Comparison of ENCODE assay signal across 20 mouse cellular contexts in genomic region chr8:122389357-122389756, GRCm38 (mm10). TPM values are rescaled to one million over a fixed set of nuclear protein-coding genes. Genes with fewer than 3 reads are reported as not detected.
DNase-seq lines count a peak whose midpoint lies in the region; ATAC-seq and TF ChIP-seq lines count a peak whose summit lies in the region.
"Had no signal": no experiment of that assay in that cellular context is flagged by ENCODE, and none has a peak within 500 bp of the region (broad histone marks: within the 10 kb centered on the region; RNA-seq: fewer than 3 reads in every experiment).

No protein-coding gene starts in this region.

- TF ChIP-seq EP300 in heart, adult 2 months (IDR thresholded peaks at IDR 0.05; ENCODE audit: insufficient read depth, low read depth, low read length): no peak
- no peak for TF ChIP-seq EP300 in CH12.LX (IDR thresholded peaks at IDR 0.05; ENCODE audit: low read length)

- H3K9ac ChIP-seq in heart, adult 2 months (ENCODE audit: low read depth, low read length): no peak overlapping the region
- no peak overlapping the region for H3K9ac ChIP-seq in CH12.LX (ENCODE audit: insufficient read depth, low read depth)
- H3K9ac ChIP-seq: embryonic facial prominence, embryonic 13.5 days; hindbrain, embryonic 14.5 days had no signal

- H3K4me3 ChIP-seq in heart, adult 2 months: no peak overlapping the region
- no peak overlapping the region for H3K4me3 ChIP-seq in lung, adult 2 months (replicated peaks; ENCODE audit: extremely low read depth, low read depth, low read length)
- H3K4me3 ChIP-seq in CH12.LX (replicated peaks in 1 of 3; ENCODE audit: low read depth in 2 of 3, low read length in 2 of 3, poor library complexity in 1 of 3): no peak overlapping the region
- H3K4me3 ChIP-seq: embryonic facial prominence, embryonic 13.5 days had no signal

- no peak for TF ChIP-seq POLR2A in heart, adult 2 months (IDR thresholded peaks at IDR 0.05; ENCODE audit: insufficient read depth, low read depth, low read length)
- no peak for TF ChIP-seq POLR2A in lung, adult 2 months (IDR thresholded peaks at IDR 0.05; ENCODE audit: borderline replicate concordance, extremely low read depth, low read depth, low read length)
- no peak for TF ChIP-seq POLR2A in CH12.LX (IDR thresholded peaks at IDR 0.05; ENCODE audit: low read depth, low read length)
- no peak for TF ChIP-seq POLR2A in brain, embryonic 14.5 days (IDR thresholded peaks at IDR 0.05; ENCODE audit: borderline replicate concordance, extremely low read depth, insufficient read depth, insufficient read length, poor library complexity, severe bottlenecking)

- intact Hi-C loops in heart, adult 2 months (cut with DNase I): no loop called here
- intact Hi-C loops in heart, postnatal 25 days (cut with DNase I): no loop called here

- dilution Hi-C loops in CH12.LX (cut with MboI; ENCODE audit: extremely low pct_ligation_motif_present, extremely low pct_unique_long_range_greater_than_20kb, low sequenced_read_pairs): no loop called here

- in situ Hi-C loops in CH12.LX (cut with MboI; ENCODE audit: low pct_ligation_motif_present, low pct_unique_long_range_greater_than_20kb, low sequenced_read_pairs): no loop called here

- H3K27me3 ChIP-seq in heart, adult 2 months (ENCODE audit: control insufficient read depth, insufficient read depth, low read length): no peaks in the 10 kb centered on the region
- H3K27me3 ChIP-seq in CH12.LX (replicated peaks): no peaks in the 10 kb centered on the region
- H3K27me3 ChIP-seq: embryonic facial prominence, embryonic 13.5 days had no signal

- no peak for DNase-seq in heart, adult 2 months
- no peak for DNase-seq in heart, postnatal 25 days (ENCODE audit: low spot score)
- DNase-seq in lung, adult 2 months: no peak
- DNase-seq in lung, postnatal 4 days: no peak
- DNase-seq in CH12.LX (ENCODE audit: extremely low read depth): no peak
- DNase-seq in brain, embryonic 14.5 days (ENCODE audit: low read depth): no peak
- DNase-seq in testis, postnatal 10 days (ENCODE audit: low spot score): no peak
- DNase-seq: adrenal gland, postnatal 25 days; cerebellum, postnatal 25 days; heart, adult 18-20 months had no signal

- no peaks in the 10 kb centered on the region for H3K36me3 ChIP-seq in heart, adult 2 months (ENCODE audit: control insufficient read depth, insufficient read depth, low read length)
- H3K36me3 ChIP-seq in CH12.LX (replicated peaks in 1 of 2; ENCODE audit: control insufficient read depth in 1 of 2, insufficient read depth in 1 of 2, low read length in 1 of 2): peaks cover 76 to 94% of the 10 kb centered on the region in 2 experiments

- peak; percentile 24 for TF ChIP-seq RAD21 in CH12.LX (IDR thresholded peaks at IDR 0.05; ENCODE audit: low read depth, low read length)

- no peak for ATAC-seq in megakaryocyte-erythroid progenitor cell, adult 5-6 weeks (replicated peaks; ENCODE audit: low FRiP score, low TSS enrichment, poor library complexity, severe bottlenecking)

- no peaks in the 10 kb centered on the region for H3K4me1 ChIP-seq in heart, adult 2 months (ENCODE audit: control insufficient read depth, insufficient read depth, low read length)
- H3K4me1 ChIP-seq in lung, adult 2 months (ENCODE audit: control insufficient read depth, insufficient read depth, low read length): no peaks in the 10 kb centered on the region
- H3K4me1 ChIP-seq in CH12.LX (ENCODE audit: control insufficient read depth in 1 of 2, insufficient read depth in 2 of 2): no peaks in the 10 kb centered on the region
- H3K4me1 ChIP-seq: embryonic facial prominence, embryonic 13.5 days had no signal

- TF ChIP-seq CTCF in heart, adult 2 months (IDR thresholded peaks at IDR 0.05): peak; percentile 33
- TF ChIP-seq CTCF in lung, adult 2 months (IDR thresholded peaks at IDR 0.05; ENCODE audit: insufficient read depth, low read length): 0 out of 2 replicates have a peak, but pooled peaks have one; percentile 6
- peak in 1 of 2 experiments; percentile 30; a peak in 2 of 4 replicates for TF ChIP-seq CTCF in CH12.LX (conservative IDR thresholded peaks at IDR 0.05 in 1 of 2, IDR thresholded peaks at IDR 0.05 in 1 of 2; ENCODE audit: low read depth in 2 of 2, low read length in 2 of 2)
- TF ChIP-seq CTCF in brain, embryonic 14.5 days (IDR thresholded peaks at IDR 0.05; ENCODE audit: borderline replicate concordance, extremely low read depth, insufficient read depth, insufficient read length): peak; percentile 11; the same call in 1 of the 2 replicates

- 91% methylated on average over 3 of the region's 3 CpGs for WGBS in heart, adult 2 months
- 85% methylated on average over 3 of the region's 3 CpGs for WGBS in lung, adult 2 months

- no peaks in the 10 kb centered on the region for H3K79me2 ChIP-seq in heart, adult 2 months (replicated peaks; ENCODE audit: control insufficient read depth, insufficient read depth, low read length)
- peaks cover 4% of the 10 kb centered on the region; the same call in 1 of the 2 replicates for H3K79me2 ChIP-seq in CH12.LX (replicated peaks; ENCODE audit: control insufficient read depth, extremely low read depth, insufficient read depth, poor library complexity, severe bottlenecking)

- H3K27ac ChIP-seq in heart, adult 2 months: no peak overlapping the region
- H3K27ac ChIP-seq in CH12.LX (ENCODE audit: insufficient read depth, low read depth): no peak overlapping the region
- H3K27ac ChIP-seq: embryonic facial prominence, embryonic 13.5 days; hindbrain, embryonic 14.5 days had no signal

- H3K9me3 ChIP-seq in CH12.LX (replicated peaks; ENCODE audit: low read length): peaks cover 12% of the 10 kb centered on the region
- H3K9me3 ChIP-seq: embryonic facial prominence, embryonic 13.5 days had no signal

- H3K4me2 ChIP-seq in CH12.LX (ENCODE audit: insufficient read depth, low read depth, poor library complexity, severe bottlenecking): no peak overlapping the region
- H3K4me2 ChIP-seq: embryonic facial prominence, embryonic 13.5 days; hindbrain, embryonic 14.5 days had no signal

TF ChIP-seq in CH12.LX, 34 proteins besides CTCF, POLR2A, EP300 and RAD21 (continues in another document):
- TF ChIP-seq BHLHE40 (IDR thresholded peaks at IDR 0.05; ENCODE audit: low read depth, low read length) (no peak), NRF1 (IDR thresholded peaks at IDR 0.05; ENCODE audit: low read depth, low read length) (no peak), NELFE (IDR thresholded peaks at IDR 0.05; ENCODE audit: low read depth, low read length) (no peak), MAZ (IDR thresholded peaks at IDR 0.05; ENCODE audit: low read depth, low read length) (no peak)

RNA-seq across cellular contexts. Expression of gene Zc3h18, which starts 12.9 kb away (rescaled TPM):
- 10 to 100 TPM; 21.8 to 22.1 TPM for total RNA-seq in heart, adult 2 months (2021)
- polyA plus RNA-seq in heart, adult 2 months (2012; rRNA removed): 11.2 and 15.8 TPM in 2 replicates
- 10 to 100 TPM; 20.1 to 21.8 TPM for total RNA-seq in heart, postnatal 25 days (2021)
- 26.8 and 29.1 TPM in 2 replicates for polyA plus RNA-seq in lung, adult 2 months (2012; rRNA removed)
- total RNA-seq in CH12.LX (2012; rRNA removed) (58.5 and 66.0 TPM in 2 replicates), CH12.LX (2014; rRNA removed) (34.6 and 36.3 TPM in 2 replicates)
- polyA plus RNA-seq in CH12.LX (2012; ENCODE audit: insufficient read length, low read depth): 81.6 and 83.0 TPM in 2 replicates
- 44.5 and 51.8 TPM in 2 replicates for polyA plus RNA-seq in brain, embryonic 14.5 days (2012; rRNA removed)
- total RNA-seq in megakaryocyte-erythroid progenitor cell, adult 5-6 weeks (2014; fragmentation: Nextera tagmentation): 69.7 and 77.5 TPM in 2 replicates
- 81.4 and 93.2 TPM in 2 replicates for total RNA-seq in megakaryocyte-erythroid progenitor cell, adult 5-6 weeks (2017)

RNA-seq across cellular contexts. Expression of gene Trhr2, which starts 28.8 kb away (rescaled TPM):
- total RNA-seq in heart, adult 2 months (2021): not detected
- polyA plus RNA-seq in heart, adult 2 months (2012; rRNA removed): not detected in 2 replicates
- total RNA-seq in heart, postnatal 25 days (2021): not detected
- not detected in 2 replicates for polyA plus RNA-seq in lung, adult 2 months (2012; rRNA removed)
- total RNA-seq in CH12.LX (2012; rRNA removed) (0.25 and 0.46 TPM in 2 replicates), CH12.LX (2014; rRNA removed) (not detected in 2 replicates)
- 0.42 and 0.51 TPM in 2 replicates for polyA plus RNA-seq in CH12.LX (2012; ENCODE audit: insufficient read length, low read depth)
- 0.09 and 0.10 TPM in 2 replicates for polyA plus RNA-seq in brain, embryonic 14.5 days (2012; rRNA removed)
- not detected in 2 replicates for total RNA-seq in megakaryocyte-erythroid progenitor cell, adult 5-6 weeks (2014; fragmentation: Nextera tagmentation)
- total RNA-seq in megakaryocyte-erythroid progenitor cell, adult 5-6 weeks (2017): not detected in 2 replicates
- total RNA-seq: adrenal gland, postnatal 25 days; gastrocnemius, adult 18-20 months; heart, adult 18-20 months had no signal
- polyA plus RNA-seq: forebrain, embryonic 11.5 days; heart, postnatal 0 days; hindbrain, embryonic 14.5 days; kidney, embryonic 16.5 days; liver, embryonic 16.5 days had no signal

RNA-seq across cellular contexts. Expression of gene Il17c, which starts 32.5 kb away (rescaled TPM):
- not detected for total RNA-seq in heart, adult 2 months (2021)
- not detected in 2 replicates for polyA plus RNA-seq in heart, adult 2 months (2012; rRNA removed)
- not detected for total RNA-seq in heart, postnatal 25 days (2021)
- polyA plus RNA-seq in lung, adult 2 months (2012; rRNA removed): 0.18 and 0.62 TPM in 2 replicates
- total RNA-seq in CH12.LX (2012; rRNA removed) (0.21 TPM in 1 of 2 replicates, not detected in the other), CH12.LX (2014; rRNA removed) (not detected in 2 replicates)
- 0.33 TPM in 1 of 2 replicates, not detected in the other for polyA plus RNA-seq in CH12.LX (2012; ENCODE audit: insufficient read length, low read depth)
- polyA plus RNA-seq in brain, embryonic 14.5 days (2012; rRNA removed): 0.92 and 0.97 TPM in 2 replicates
- total RNA-seq in megakaryocyte-erythroid progenitor cell, adult 5-6 weeks (2014; fragmentation: Nextera tagmentation): not detected in 2 replicates
- not detected in 2 replicates for total RNA-seq in megakaryocyte-erythroid progenitor cell, adult 5-6 weeks (2017)
- total RNA-seq: adrenal gland, postnatal 25 days; gastrocnemius, adult 18-20 months; heart, adult 18-20 months; layer of hippocampus, postnatal 10 days; left cerebral cortex, postnatal 36 days had no signal
- polyA plus RNA-seq: forebrain, embryonic 11.5 days; heart, postnatal 0 days; hindbrain, embryonic 14.5 days; kidney, embryonic 16.5 days; liver, embryonic 16.5 days had no signal

RNA-seq across cellular contexts. Expression of gene Cyba, which starts 43.4 kb away (rescaled TPM):
- total RNA-seq in heart, adult 2 months (2021): 10 to 100 TPM; 41.2 to 43.9 TPM
- 62.1 and 92.8 TPM in 2 replicates for polyA plus RNA-seq in heart, adult 2 months (2012; rRNA removed)
- 10 to 100 TPM; 39.4 to 45.3 TPM for total RNA-seq in heart, postnatal 25 days (2021)
- polyA plus RNA-seq in lung, adult 2 months (2012; rRNA removed): 294 and 407 TPM in 2 replicates
- total RNA-seq in CH12.LX (2012; rRNA removed) (978 and 1,119 TPM in 2 replicates), CH12.LX (2014; rRNA removed) (450 and 466 TPM in 2 replicates)
- 848 and 1,050 TPM in 2 replicates for polyA plus RNA-seq in CH12.LX (2012; ENCODE audit: insufficient read length, low read depth)
- polyA plus RNA-seq in brain, embryonic 14.5 days (2012; rRNA removed): 22.3 and 25.7 TPM in 2 replicates
- total RNA-seq in megakaryocyte-erythroid progenitor cell, adult 5-6 weeks (2014; fragmentation: Nextera tagmentation): 66.0 and 69.7 TPM in 2 replicates
- 25.4 and 28.7 TPM in 2 replicates for total RNA-seq in megakaryocyte-erythroid progenitor cell, adult 5-6 weeks (2017)

RNA-seq across cellular contexts. Expression of gene Mvd, which starts 53.9 kb away (rescaled TPM):
- 1 to 10 TPM; 4.0 to 5.6 TPM for total RNA-seq in heart, adult 2 months (2021)
- 8.5 and 9.0 TPM in 2 replicates for polyA plus RNA-seq in heart, adult 2 months (2012; rRNA removed)
- total RNA-seq in heart, postnatal 25 days (2021): 1 to 10 TPM; 5.3 to 5.7 TPM
- polyA plus RNA-seq in lung, adult 2 months (2012; rRNA removed): 27.4 and 31.9 TPM in 2 replicates
- 42.5 and 54.0 TPM in 2 replicates for total RNA-seq in CH12.LX (2012; rRNA removed)
- total RNA-seq in CH12.LX (2014; rRNA removed): 56.2 and 80.3 TPM in 2 replicates
- polyA plus RNA-seq in CH12.LX (2012; ENCODE audit: insufficient read length, low read depth): 47.3 and 50.3 TPM in 2 replicates
- 60.8 and 63.9 TPM in 2 replicates for polyA plus RNA-seq in brain, embryonic 14.5 days (2012; rRNA removed)
- 2.4 and 2.9 TPM in 2 replicates for total RNA-seq in megakaryocyte-erythroid progenitor cell, adult 5-6 weeks (2014; fragmentation: Nextera tagmentation)
- total RNA-seq in megakaryocyte-erythroid progenitor cell, adult 5-6 weeks (2017): 0.14 and 1.8 TPM in 2 replicates
